Mouse (Mus musculus) lung, adult 2 months (tissue): ENCODE results near the gene Ankrd23.

Experiments
- CTCF ChIP-seq: fragments of 200-500 bp; IDR thresholded peaks from 2 replicates; pipeline ENCODE4 v1.5.1; 2011; ENCODE audit warnings: mild to moderate bottlenecking, low read length, control low read depth; ENCODE audit not compliant: insufficient read depth
- POLR2A ChIP-seq: fragments of 200-500 bp; IDR thresholded peaks from 2 replicates; pipeline ENCODE4 v1.6.1; 2011; ENCODE audit warnings: low read depth, mild to moderate bottlenecking, control low read depth, low read length, borderline replicate concordance; ENCODE audit errors: extremely low read depth

GRCm38 (mm10) chr1:36524058-36524457 is 12.6 kb downstream of the Ankrd23 start:
- no peak for TF ChIP-seq POLR2A
- no peak for TF ChIP-seq CTCF
